Mouse (Mus musculus): ENCODE measurements around the gene Ndufa4. TPM values are rescaled to one million over a fixed set of nuclear protein-coding genes. Genes with fewer than 3 reads are reported as not detected.
A peak's percentile ranks its signal among the peaks of the same experiment; 100 is the strongest.
"Not testable (repeated sequence)": the region's sequence is repeated elsewhere in the genome, so short reads cannot be mapped to it uniquely, and the experiment has no call there.

Ndufa4 gene
- polyA plus RNA-seq, 1 experiment = 131 TPM

GRCm38 (mm10) chr6:11925496-11926041 is 18.3 kb upstream of the Ndufa4 start:
- peak overlapping the region; percentile 79 for H3K27ac ChIP-seq (ENCODE audit: insufficient read depth, low read length)
- TF ChIP-seq CTCF (IDR thresholded peaks at IDR 0.05; ENCODE audit: extremely low read depth, insufficient read depth, insufficient read length, insufficient replicate concordance) (no peak), POLR2A (IDR thresholded peaks at IDR 0.05; ENCODE audit: low read depth, low read length) (peak; percentile 56; the same call in 1 of the 2 replicates)
- no peaks in the 10 kb centered on the region for H3K36me3 ChIP-seq (ENCODE audit: control insufficient read depth, insufficient read depth, low read length)
- DNase-seq (ENCODE audit: low read depth in 1 of 2, low spot score in 2 of 2) = peak; percentile 78 to 86
- H3K4me3 ChIP-seq (ENCODE audit: extremely low read depth, insufficient read depth, insufficient read length) = peak overlapping the region; percentile 80
- under 1% methylated on average over 20 of the region's 20 CpGs for WGBS
- H3K4me1 ChIP-seq (ENCODE audit: control insufficient read depth, insufficient read depth, insufficient read length) = peaks cover 7% of the 10 kb centered on the region; the same call in 1 of the 2 replicates
- no peaks in the 10 kb centered on the region for H3K27me3 ChIP-seq (ENCODE audit: control insufficient read depth, insufficient read depth, low read length)

- Histone ChIP-seq H3K27me3 (ENCODE audit: control insufficient read depth, insufficient read depth, low read length) (no peaks in the 10 kb centered on the region), H3K4me3 (ENCODE audit: extremely low read depth, insufficient read depth, insufficient read length) (peak overlapping the region; percentile 77)
- DNase-seq (ENCODE audit: low read depth in 1 of 2, low spot score in 2 of 2) = no peak
These were observed 873 bp upstream of the Ndufa4 start for GRCm38 (mm10) chr6:11908170-11908569.

GRCm38 (mm10) chr6:11906890-11907268 is 418 bp downstream of the Ndufa4 start:
- Histone ChIP-seq H3K27me3 (ENCODE audit: control insufficient read depth, insufficient read depth, low read length) (no peaks in the 10 kb centered on the region), H3K27ac (ENCODE audit: insufficient read depth, low read length) (peak overlapping the region; percentile 90), H3K4me1 (ENCODE audit: control insufficient read depth, insufficient read depth, insufficient read length) (peaks cover 9% of the 10 kb centered on the region), H3K4me3 (ENCODE audit: extremely low read depth, insufficient read depth, insufficient read length) (peak overlapping the region; percentile 77), H3K36me3 (ENCODE audit: control insufficient read depth, insufficient read depth, low read length) (peaks cover 1% of the 10 kb centered on the region)
- TF ChIP-seq POLR2A (IDR thresholded peaks at IDR 0.05; ENCODE audit: low read depth, low read length) = no peak
- TF ChIP-seq CTCF (IDR thresholded peaks at IDR 0.05; ENCODE audit: extremely low read depth, insufficient read depth, insufficient read length, insufficient replicate concordance) = no peak
- DNase-seq (ENCODE audit: low read depth in 1 of 2, low spot score in 2 of 2) = no peak
- under 1% methylated on average over 5 of the region's 5 CpGs for WGBS

More at GRCm38 (mm10) chr6:11908170-11908569, 873 bp upstream of the Ndufa4 start:
- 14% methylated on average over 7 of the region's 7 CpGs for WGBS
- TF ChIP-seq POLR2A (IDR thresholded peaks at IDR 0.05; ENCODE audit: low read depth, low read length) = no peak
- TF ChIP-seq CTCF (IDR thresholded peaks at IDR 0.05; ENCODE audit: extremely low read depth, insufficient read depth, insufficient read length, insufficient replicate concordance) = no peak
- Histone ChIP-seq H3K4me1 (ENCODE audit: control insufficient read depth, insufficient read depth, insufficient read length) (peaks cover 9% of the 10 kb centered on the region), H3K27ac (ENCODE audit: insufficient read depth, low read length) (no peak overlapping the region; the same call in 1 of the 2 replicates), H3K36me3 (ENCODE audit: control insufficient read depth, insufficient read depth, low read length) (no peaks in the 10 kb centered on the region; the same call in none of the 2 replicates)

- H3K27ac ChIP-seq (ENCODE audit: insufficient read depth, low read length) = no peak overlapping the region
- no peaks in the 10 kb centered on the region for H3K27me3 ChIP-seq (ENCODE audit: control insufficient read depth, insufficient read depth, low read length)
- peaks cover 7% of the 10 kb centered on the region for H3K36me3 ChIP-seq (ENCODE audit: control insufficient read depth, insufficient read depth, low read length)
- 91% methylated on average over 4 of the region's 4 CpGs for WGBS
- no peak for DNase-seq (ENCODE audit: low read depth in 1 of 2, low spot score in 2 of 2)
- peaks cover 1% of the 10 kb centered on the region; the same call in 1 of the 2 replicates for H3K4me1 ChIP-seq (ENCODE audit: control insufficient read depth, insufficient read depth, insufficient read length)
- no peak overlapping the region for H3K4me3 ChIP-seq (ENCODE audit: extremely low read depth, insufficient read depth, insufficient read length)
- TF ChIP-seq POLR2A (IDR thresholded peaks at IDR 0.05; ENCODE audit: low read depth, low read length) = no peak
- TF ChIP-seq CTCF (IDR thresholded peaks at IDR 0.05; ENCODE audit: extremely low read depth, insufficient read depth, insufficient read length, insufficient replicate concordance) = no peak
These were observed 6.4 kb downstream of the Ndufa4 start for GRCm38 (mm10) chr6:11900809-11901310.

- H3K4me1 ChIP-seq (ENCODE audit: control insufficient read depth, insufficient read depth, insufficient read length); H3K27ac ChIP-seq (ENCODE audit: insufficient read depth, low read length); H3K27me3 ChIP-seq (ENCODE audit: control insufficient read depth, insufficient read depth, low read length); H3K4me3 ChIP-seq (ENCODE audit: extremely low read depth, insufficient read depth, insufficient read length); DNase-seq (ENCODE audit: low read depth in 1 of 2, low spot score in 2 of 2); H3K36me3 ChIP-seq (ENCODE audit: control insufficient read depth, insufficient read depth, low read length): not testable (repeated sequence)
- WGBS = no CpG with 5 or more reads among the region's 2 CpGs
These were observed 31.9 kb downstream of the Ndufa4 start for GRCm38 (mm10) chr6:11875364-11875763.

Other genes with a start within 250 kb of the Ndufa4 start
- gene Phf14, start 312 bp upstream of the Ndufa4 start, polyA plus RNA-seq (2012; rRNA removed) = 3.3 and 3.5 TPM in 2 replicates

All from spleen, adult 2 months (tissue).